Comparison of ENCODE assay signal across 10 mouse cellular contexts in genomic region chr11:33295422-33295821, GRCm38 (mm10). TPM values are rescaled to one million over a fixed set of nuclear protein-coding genes. Genes with fewer than 3 reads are reported as not detected.
DNase-seq lines count a peak whose midpoint lies in the region; ATAC-seq and TF ChIP-seq lines count a peak whose summit lies in the region.
"Had no signal": no experiment of that assay in that cellular context is flagged by ENCODE, and none has a peak within 500 bp of the region (broad histone marks: within the 10 kb centered on the region; RNA-seq: fewer than 3 reads in every experiment).

No protein-coding gene starts in this region.

- TF ChIP-seq CTCF in lung, embryonic 14.5 days (IDR thresholded peaks at IDR 0.05; ENCODE audit: low read depth): peak; percentile 60
- TF ChIP-seq CTCF in brain, embryonic 14.5 days (IDR thresholded peaks at IDR 0.05; ENCODE audit: borderline replicate concordance, extremely low read depth, insufficient read depth, insufficient read length): peak; percentile 0; the same call in 1 of the 2 replicates

- no peak for TF ChIP-seq POLR2A in brain, embryonic 14.5 days (IDR thresholded peaks at IDR 0.05; ENCODE audit: borderline replicate concordance, extremely low read depth, insufficient read depth, insufficient read length, poor library complexity, severe bottlenecking)

- intact Hi-C loops in heart, postnatal 36 days (cut with DNase I): loop anchor here (1.0 to 5.0 kb wide), 2 partner anchors 119 to 317 kb away; no protein-coding TSS in a partner anchor

- no peak overlapping the region for H3K9ac ChIP-seq in lung, embryonic 14.5 days

- peak; percentile 9 for DNase-seq in heart, postnatal 4 days
- no peak for DNase-seq in heart, postnatal 36 days
- DNase-seq in lung, embryonic 14.5 days: peak; percentile 77
- no peak for DNase-seq in lung, postnatal 25 days (ENCODE audit: low spot score)
- DNase-seq in brain, embryonic 14.5 days (ENCODE audit: low read depth): peak; percentile 47
- peak; percentile 31 for DNase-seq in mesoderm, embryonic 11.5 days (ENCODE audit: low read depth, low spot score)
- DNase-seq in T-cell, adult 2 months (ENCODE audit: low spot score): no peak

- no peaks in the 10 kb centered on the region for H3K9me3 ChIP-seq in lung, embryonic 14.5 days (ENCODE audit: low read depth, low read length)

- 24% methylated on average over 3 of the region's 3 CpGs for WGBS in lung, embryonic 14.5 days

- H3K4me2 ChIP-seq in lung, embryonic 14.5 days: no peak overlapping the region

- ATAC-seq in lung, embryonic 14.5 days (ENCODE audit: insufficient read depth): no peak
- no peak for ATAC-seq in granulocyte monocyte progenitor cell, adult 5-6 weeks (replicated peaks; ENCODE audit: poor library complexity, severe bottlenecking)
- ATAC-seq: intestine, embryonic 16.5 days had no signal

- H3K4me1 ChIP-seq in lung, embryonic 14.5 days (ENCODE audit: insufficient read depth): no peaks in the 10 kb centered on the region

- H3K36me3 ChIP-seq in lung, embryonic 14.5 days (ENCODE audit: insufficient read depth): no peaks in the 10 kb centered on the region

- no peak overlapping the region for H3K27ac ChIP-seq in lung, embryonic 14.5 days (ENCODE audit: low read depth)
- H3K27ac ChIP-seq: macrophage had no signal

- H3K4me3 ChIP-seq in lung, embryonic 14.5 days (ENCODE audit: low read depth, low read length): no peak overlapping the region

- H3K27me3 ChIP-seq in lung, embryonic 14.5 days (ENCODE audit: insufficient read depth, low read length): no peaks in the 10 kb centered on the region

RNA-seq across cellular contexts. Expression of gene Gm12117, which starts 18.9 kb away (rescaled TPM):
- under 1 TPM in 1 of 2 experiments, not detected in 1; 0.29 TPM for total RNA-seq in heart, postnatal 4 days (2021)
- total RNA-seq in heart, postnatal 36 days (2021): not detected
- polyA plus RNA-seq in lung, embryonic 14.5 days (2014; fragmentation: Nextera tagmentation; extraction: Ambion mirVana): not detected in 2 replicates
- polyA plus RNA-seq in brain, embryonic 14.5 days (2012; rRNA removed): 0.30 and 0.72 TPM in 2 replicates
- not detected in 2 replicates for total RNA-seq in granulocyte monocyte progenitor cell, adult 5-6 weeks (2014; fragmentation: Nextera tagmentation)
- not detected in 2 replicates for total RNA-seq in granulocyte monocyte progenitor cell, adult 5-6 weeks (2017)
- polyA plus RNA-seq: intestine, embryonic 16.5 days; macrophage had no signal

Comparison
In these comparisons a context has a peak if more than half of its experiments do, and no peak if none do; other contexts are left out.
1. DNase-seq: peak in heart, postnatal 4 days (single experiment), lung, embryonic 14.5 days (single experiment), brain, embryonic 14.5 days (single experiment) and mesoderm, embryonic 11.5 days (single experiment); none in heart, postnatal 36 days (0 of 2), lung, postnatal 25 days (single experiment) and T-cell, adult 2 months (single experiment).